Mouse (Mus musculus): ENCODE measurements around the gene Gm10337. TPM values are rescaled to one million over a fixed set of nuclear protein-coding genes. Genes with fewer than 3 reads are reported as not detected.

Gene Gm10337
- total RNA-seq, 2 experiments from 2014 or later: not detected

DNA sequence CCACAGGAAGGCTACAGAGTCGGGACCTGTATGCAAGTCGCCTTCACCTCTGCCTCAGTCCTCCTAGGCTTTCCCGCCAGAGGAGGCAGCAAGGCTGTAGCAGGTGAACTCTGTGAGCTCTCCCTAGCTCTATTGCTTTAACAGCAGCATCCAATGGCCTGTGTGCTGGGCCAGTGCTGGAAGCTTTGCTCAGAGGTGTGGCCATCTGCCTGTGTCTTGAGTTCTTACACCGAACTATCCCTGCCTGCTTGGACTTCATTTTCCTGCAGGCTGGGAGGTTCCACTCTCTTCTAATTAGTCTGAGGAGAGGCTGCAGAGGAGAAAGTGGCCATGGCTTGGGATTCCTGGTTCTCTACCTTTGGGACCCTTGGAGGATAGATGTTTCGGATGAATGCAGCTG is 8.5 kb downstream of the Gm10337 start:
- no peak for TF ChIP-seq CTCF (IDR thresholded peaks at IDR 0.05)
- intact Hi-C loops (cut with DNase I): no loop called here
- no peak overlapping the region for H3K4me3 ChIP-seq
- DNase-seq: no peak
- no peak overlapping the region for H3K27ac ChIP-seq

DNA sequence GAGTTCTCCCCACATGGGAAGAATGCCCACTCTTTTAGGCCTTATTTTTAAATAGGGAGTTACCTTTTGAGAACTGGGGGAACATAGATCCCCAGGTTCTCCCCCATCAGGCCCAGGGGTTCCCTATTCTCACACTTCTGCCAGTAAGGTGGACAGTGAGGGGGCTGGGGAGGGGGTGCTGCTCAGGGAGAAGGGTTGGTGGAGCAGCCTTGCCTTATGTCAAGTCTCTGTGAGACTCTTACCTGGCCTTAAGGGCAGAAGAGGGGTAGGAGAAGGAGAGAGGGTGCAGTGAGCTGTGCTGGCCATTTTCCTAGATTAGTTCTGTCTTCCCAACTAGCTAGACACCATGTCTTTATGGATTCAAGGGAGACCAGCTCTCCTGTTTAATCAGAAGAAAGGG is 8.9 kb downstream of the Gm10337 start:
- no peak for TF ChIP-seq CTCF (IDR thresholded peaks at IDR 0.05)
- Histone ChIP-seq H3K27ac (no peak overlapping the region), H3K4me3 (no peak overlapping the region)
- no peak for DNase-seq
- intact Hi-C loops (cut with DNase I): no loop called here

DNA sequence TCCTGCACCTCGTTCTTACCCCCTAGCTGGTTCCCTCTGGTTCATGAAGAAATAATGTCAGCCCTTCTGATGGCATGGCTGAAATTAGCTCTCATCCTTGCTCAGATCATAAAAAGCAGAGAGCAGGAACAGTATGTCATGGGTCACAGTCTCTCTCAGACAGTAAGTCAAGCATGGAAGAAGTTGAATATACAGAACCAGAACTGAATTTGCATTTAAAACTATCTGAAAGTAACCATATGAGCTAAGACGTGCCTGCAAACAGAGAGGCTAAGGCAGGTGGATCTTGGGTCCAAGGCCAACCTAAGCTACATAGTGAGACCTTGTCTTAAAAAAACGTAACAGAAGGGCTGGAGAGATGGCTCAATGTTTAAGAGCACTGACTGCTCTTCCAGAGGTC is 9.5 kb downstream of the Gm10337 start:
- no peak for TF ChIP-seq CTCF (IDR thresholded peaks at IDR 0.05)
- Histone ChIP-seq H3K4me3 (no peak overlapping the region), H3K27ac (no peak overlapping the region)
- intact Hi-C loops (cut with DNase I): no loop called here
- DNase-seq: no peak

DNA sequence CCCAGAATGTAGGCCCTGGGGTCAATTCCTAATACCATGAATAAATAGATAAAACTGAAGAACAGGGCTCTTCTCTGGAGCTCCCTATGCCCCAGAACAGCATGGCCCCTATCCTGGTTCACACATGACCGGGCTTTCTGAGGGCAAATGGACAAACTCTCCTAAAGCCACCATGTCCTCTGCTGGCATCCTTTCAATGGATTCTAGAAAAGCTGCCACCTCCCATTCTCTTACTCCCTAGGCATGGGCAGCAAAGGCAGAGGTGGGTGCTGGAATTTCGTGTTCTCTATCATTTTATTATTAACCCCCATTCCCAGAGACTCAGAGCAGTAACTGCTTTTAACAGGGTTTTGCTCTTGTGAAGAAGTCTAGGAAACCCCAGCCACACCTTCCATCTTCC is 11.7 kb downstream of the Gm10337 start:
- DNase-seq: no peak
- H3K4me3 ChIP-seq: no peak overlapping the region
- no peak overlapping the region for H3K27ac ChIP-seq
- no peak for TF ChIP-seq CTCF (IDR thresholded peaks at IDR 0.05)
- intact Hi-C loops (cut with DNase I): loop anchor here (5.0 kb wide), 1 partner anchor 43 kb away; the partner anchor contains the start of gene Pcbp2

DNA sequence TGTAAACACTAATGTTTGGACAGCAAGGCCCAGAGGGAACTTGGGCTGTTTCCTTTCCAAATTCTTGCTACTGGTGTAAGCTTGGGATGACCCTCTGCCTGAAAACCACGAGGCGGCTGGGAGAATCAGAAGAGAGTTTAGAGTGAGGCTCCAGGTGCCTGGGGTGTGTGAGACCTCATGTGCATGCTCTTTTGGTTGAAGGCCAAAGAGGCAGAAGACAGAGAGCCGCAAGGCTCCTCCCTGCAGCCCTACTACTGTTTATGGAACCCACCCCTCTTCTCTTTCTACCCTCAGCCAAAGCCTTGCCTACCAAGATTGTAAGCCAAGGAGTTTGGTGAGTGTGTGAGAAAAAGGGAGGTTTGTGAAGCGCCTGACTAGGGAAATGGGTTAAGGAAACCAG is 12.3 kb downstream of the Gm10337 start:
- DNase-seq: no peak
- Histone ChIP-seq H3K4me3 (peak overlapping the region; percentile 84), H3K27ac (peak overlapping the region; percentile 99)
- intact Hi-C loops (cut with DNase I): loop anchor here (5.0 kb wide), 1 partner anchor 43 kb away; the partner anchor contains the start of gene Pcbp2
- TF ChIP-seq CTCF (IDR thresholded peaks at IDR 0.05): no peak

DNA sequence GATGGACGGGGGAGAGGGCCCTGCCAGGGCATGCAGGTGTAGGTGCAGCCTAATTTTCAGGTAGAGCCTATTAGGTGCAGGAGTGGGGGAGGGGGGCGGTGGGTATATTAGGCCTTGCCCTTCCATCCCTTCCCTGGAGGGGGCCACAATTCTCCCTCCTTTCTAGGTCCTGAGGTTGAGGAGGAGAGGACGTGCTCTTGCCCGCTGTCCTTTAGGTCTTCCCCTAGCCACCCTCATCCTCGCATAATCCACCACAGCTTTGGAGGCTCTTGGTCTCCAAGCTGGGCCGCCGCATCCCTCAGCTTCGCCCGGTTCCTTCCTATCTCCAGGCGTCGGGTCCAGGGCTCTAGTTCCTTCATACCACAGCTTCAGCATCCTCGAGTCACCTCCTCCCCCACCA is 12.8 kb downstream of the Gm10337 start:
- TF ChIP-seq CTCF (IDR thresholded peaks at IDR 0.05): no peak
- Histone ChIP-seq H3K27ac (peak overlapping the region; percentile 99), H3K4me3 (peak overlapping the region; percentile 84)
- DNase-seq: no peak
- intact Hi-C loops (cut with DNase I): loop anchor here (5.0 kb wide), 1 partner anchor 44 kb away; the partner anchor contains the start of gene Pcbp2

DNA sequence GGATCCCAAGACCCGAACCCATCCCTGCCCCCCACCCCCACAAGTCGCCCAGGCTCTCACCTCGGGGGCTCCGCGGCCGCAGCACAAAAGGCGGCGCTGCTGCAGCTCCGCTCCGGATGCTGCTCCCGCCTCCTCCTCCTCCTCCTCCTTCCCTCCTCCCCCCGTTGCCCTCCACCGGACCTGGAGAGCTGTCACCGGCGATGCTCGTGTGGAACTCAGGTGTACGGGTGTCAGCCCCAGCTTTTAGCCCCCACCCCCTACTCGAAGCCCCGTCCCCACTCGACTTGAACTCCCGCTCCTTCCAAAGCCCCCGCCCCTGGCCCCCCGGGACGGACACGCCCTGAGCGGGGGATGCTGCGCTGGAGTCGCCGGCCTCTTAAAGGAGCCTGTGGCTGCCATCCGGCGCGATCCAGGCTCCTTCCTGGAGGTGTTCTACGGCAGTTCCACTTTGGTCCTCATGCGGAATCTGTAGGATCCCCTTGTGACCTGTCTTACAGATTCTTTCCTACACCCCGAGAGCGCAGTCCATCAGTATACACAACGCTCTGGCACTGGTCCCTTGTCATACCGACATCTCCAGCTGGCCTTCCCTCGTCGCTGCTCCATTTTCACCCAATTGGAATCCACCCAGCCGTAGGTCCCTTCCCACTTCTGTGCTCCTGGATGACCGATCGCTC is 13.3 kb downstream of the Gm10337 start, which contains the start of gene Map3k12:
TSS of gene Map3k12 (minus strand) at position 337 of the 677 bp plus-strand sequence.
- intact Hi-C loops (cut with DNase I): loop anchor here (5.0 kb wide), 1 partner anchor 45 kb away; the partner anchor contains the start of gene Pcbp2
- Histone ChIP-seq H3K27ac (peak within 1 kb of the TSS; percentile 99), H3K4me3 (peak within 1 kb of the TSS; percentile 84)
- no peak for TF ChIP-seq CTCF (IDR thresholded peaks at IDR 0.05)
- DNase-seq: peak; percentile 84

DNA sequence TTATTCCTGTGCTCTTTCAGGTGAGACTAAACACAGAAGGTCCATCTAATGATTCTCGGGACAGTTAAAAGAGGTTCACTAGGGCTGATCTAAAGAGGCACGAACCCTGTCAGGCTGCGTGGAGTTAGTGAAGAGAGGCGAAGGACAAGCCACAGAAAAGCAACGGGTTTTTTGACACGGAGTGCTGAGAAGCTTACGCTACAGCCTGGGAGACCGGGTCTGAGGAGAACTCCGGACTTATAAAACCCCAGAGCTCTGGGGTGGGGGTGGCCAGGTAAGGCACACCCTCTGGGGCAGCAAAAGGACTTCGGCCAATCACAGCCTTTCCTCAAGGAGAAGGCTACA is 14.1 kb downstream of the Gm10337 start:
- intact Hi-C loops (cut with DNase I): loop anchor here (5.0 kb wide), 1 partner anchor 45 kb away; the partner anchor contains the start of gene Pcbp2
- peak overlapping the region; percentile 99 for H3K27ac ChIP-seq
- peak overlapping the region; percentile 84 for H3K4me3 ChIP-seq
- TF ChIP-seq CTCF (IDR thresholded peaks at IDR 0.05): no peak
- no peak for DNase-seq

DNA sequence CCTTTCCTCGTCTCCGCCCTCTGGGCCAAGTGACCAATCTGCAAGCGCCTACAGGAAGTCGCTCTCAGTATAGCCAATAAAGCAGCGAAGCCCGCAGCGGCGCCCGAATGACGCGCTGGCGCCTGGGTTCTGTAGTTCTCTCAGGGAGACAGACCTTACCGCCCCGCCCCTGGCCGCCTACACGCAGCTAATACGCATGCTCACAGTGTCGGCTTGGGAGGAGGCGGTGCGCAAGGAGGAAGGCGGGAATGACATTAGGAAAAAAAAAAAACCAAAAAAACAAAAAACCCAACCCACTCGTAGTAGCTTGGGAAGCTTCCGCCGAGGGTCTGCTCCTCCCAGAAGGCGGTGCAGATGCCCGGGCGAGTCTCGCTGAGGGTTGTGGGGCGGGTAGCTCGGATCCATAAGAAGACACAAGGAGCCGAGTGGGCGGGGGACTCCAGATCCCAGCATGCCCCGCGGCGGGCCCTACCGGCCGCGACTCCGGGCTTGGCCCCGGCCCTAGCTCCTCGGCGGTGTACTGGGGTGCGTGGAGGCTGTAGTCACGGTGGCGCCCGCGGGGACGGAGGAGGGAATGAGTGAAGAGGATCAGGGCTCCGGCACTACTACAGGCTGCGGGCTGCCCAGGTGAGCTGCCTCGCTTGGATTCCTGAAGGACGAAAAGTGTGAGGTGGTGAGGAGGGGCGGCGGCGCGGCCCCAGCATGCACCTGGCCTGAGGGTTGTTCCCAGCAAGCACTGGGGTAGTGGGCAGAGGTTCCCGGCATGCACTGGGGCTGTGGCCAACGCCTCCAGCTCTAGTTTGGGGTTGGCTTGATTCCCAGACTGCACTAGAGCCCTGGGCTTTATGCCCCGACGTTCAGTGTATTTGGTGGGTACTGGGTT is 14.7 kb downstream of the Gm10337 start, which contains the start of gene Tarbp2:
TSS of gene Tarbp2 (plus strand) at position 217 of the 883 bp plus-strand sequence.
- no peak for TF ChIP-seq CTCF (IDR thresholded peaks at IDR 0.05)
- peak within 1 kb of the TSS; percentile 99 for H3K27ac ChIP-seq
- peak within 1 kb of the TSS; percentile 84 for H3K4me3 ChIP-seq
- DNase-seq: peak; percentile 100
- intact Hi-C loops (cut with DNase I): loop anchor here (5.0 kb wide), 1 partner anchor 46 kb away; the partner anchor contains the start of gene Pcbp2

DNA sequence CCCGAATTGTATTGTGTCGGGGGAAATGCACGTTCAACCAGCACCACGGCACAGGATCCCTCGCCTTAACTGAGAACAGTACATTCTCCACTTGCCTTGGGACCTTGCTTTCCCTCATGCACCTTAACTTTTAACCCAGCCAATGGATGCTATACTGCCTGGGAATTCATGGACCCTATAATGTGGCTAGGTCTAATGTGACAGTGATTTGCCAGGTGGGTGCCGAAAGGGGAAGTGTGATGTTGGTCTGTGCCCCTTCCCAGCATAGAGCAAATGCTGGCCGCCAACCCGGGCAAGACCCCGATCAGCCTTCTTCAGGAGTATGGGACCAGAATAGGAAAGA is 15.3 kb downstream of the Gm10337 start:
- intact Hi-C loops (cut with DNase I): loop anchor here (5.0 kb wide), 1 partner anchor 47 kb away; the partner anchor contains the start of gene Pcbp2
- Histone ChIP-seq H3K27ac (peak overlapping the region; percentile 99), H3K4me3 (peak overlapping the region; percentile 84)
- TF ChIP-seq CTCF (IDR thresholded peaks at IDR 0.05): no peak
- DNase-seq: no peak

DNA sequence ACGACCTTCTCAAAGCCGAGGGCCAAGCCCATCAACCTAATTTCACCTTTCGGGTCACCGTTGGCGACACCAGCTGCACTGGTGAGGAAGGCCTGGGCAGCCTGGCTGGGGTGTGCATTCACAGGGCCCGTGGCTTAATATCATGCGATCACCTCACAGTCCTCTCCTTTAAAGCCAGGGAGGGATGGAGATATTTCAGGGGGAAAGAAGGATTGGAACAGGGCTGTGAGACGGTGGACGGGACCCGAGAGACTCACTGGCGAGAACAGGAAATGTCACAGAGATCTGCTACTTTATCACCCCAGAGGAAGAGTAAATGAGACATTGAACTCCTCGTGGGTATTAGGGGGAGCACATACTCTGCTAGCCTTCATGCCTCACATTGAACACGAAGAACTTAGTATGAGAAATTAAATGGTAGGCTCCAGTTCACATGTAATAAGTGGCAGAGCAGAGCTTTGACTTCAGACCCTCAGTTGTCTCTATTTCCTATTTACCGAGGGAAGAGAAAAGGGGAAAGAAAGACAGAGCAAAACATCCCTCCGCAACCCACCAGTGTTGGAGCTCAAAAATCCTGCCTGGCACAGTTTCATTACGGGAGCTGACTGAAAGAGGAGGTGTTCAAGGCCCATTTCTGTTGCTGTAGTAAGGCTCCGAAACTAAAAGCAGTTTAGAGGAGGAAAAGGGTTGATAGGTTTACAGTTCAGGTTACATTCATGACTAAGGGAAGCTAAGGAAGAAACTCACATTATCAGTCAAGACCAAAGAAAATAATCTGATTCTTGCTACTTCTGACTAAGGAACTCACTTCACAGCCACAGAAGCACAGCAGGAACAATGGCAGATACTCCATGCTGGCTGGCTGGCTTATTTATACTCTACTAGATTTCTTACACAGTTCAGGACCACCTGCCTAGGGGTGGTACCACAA is 16.0 kb downstream of the Gm10337 start:
- no peak for TF ChIP-seq CTCF (IDR thresholded peaks at IDR 0.05)
- no peak for DNase-seq
- H3K27ac ChIP-seq: peak overlapping the region; percentile 99
- peak overlapping the region; percentile 84 for H3K4me3 ChIP-seq
- intact Hi-C loops (cut with DNase I): loop anchor here (5.0 kb wide), 1 partner anchor 47 kb away; the partner anchor contains the start of gene Pcbp2

DNA sequence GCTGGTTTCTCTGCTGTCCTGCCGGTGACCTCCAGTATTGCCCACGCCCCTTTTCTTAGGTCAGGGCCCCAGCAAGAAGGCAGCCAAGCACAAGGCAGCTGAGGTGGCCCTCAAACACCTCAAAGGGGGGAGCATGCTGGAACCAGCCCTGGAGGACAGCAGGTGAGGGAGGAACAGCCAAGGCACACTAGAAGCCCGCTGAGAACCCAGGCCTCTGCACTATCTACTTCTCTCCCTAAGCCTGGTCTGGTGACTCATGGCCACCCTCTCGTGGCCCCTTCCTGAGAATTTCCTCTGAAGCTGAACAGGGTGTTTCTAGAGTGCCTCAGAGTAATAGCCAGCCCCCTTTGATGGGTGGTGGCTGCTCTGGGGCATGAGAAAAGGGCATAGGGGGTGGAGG is 16.9 kb downstream of the Gm10337 start:
- intact Hi-C loops (cut with DNase I): no loop called here
- DNase-seq: no peak
- Histone ChIP-seq H3K4me3 (no peak overlapping the region), H3K27ac (0 out of 2 replicates have a peak overlapping the region, but pooled peaks have one; percentile 24)
- TF ChIP-seq CTCF (IDR thresholded peaks at IDR 0.05): no peak
